Mouse (Mus musculus) CD8-positive naive resting alpha-beta T cell, adult 2 months (primary cell): Measurements from ENCODE around the gene Brip1.
"Not testable (repeated sequence)": the region's sequence is repeated elsewhere in the genome, so short reads cannot be mapped to it uniquely, and the experiment has no call there.

Source experiments
- DNase-seq, 2 experiments: peaks; one replicate each; pipeline ENCODE4 v3.0.0; 2022; ENCODE audit warnings: low read depth in 2 of 2, low spot score in 2 of 2

Gene Brip1

GRCm38 (mm10) chr11:86201037-86201786, at the start of gene Brip1:
TSS of gene Brip1 (minus strand) at chr11:86201193.
- DNase-seq, result peak; percentile 89 to 93

GRCm38 (mm10) chr11:86232446-86232845, 31.5 kb upstream of the Brip1 start:
- DNase-seq, result no peak

GRCm38 (mm10) chr11:86231781-86232350, 30.9 kb upstream of the Brip1 start:
- DNase-seq, result no peak

- DNase-seq, result no peak
These were observed 25.7 kb upstream of the Brip1 start for GRCm38 (mm10) chr11:86226646-86227180.

- DNase-seq, result no peak
These were observed 24.8 kb upstream of the Brip1 start for GRCm38 (mm10) chr11:86225761-86226160.

GRCm38 (mm10) chr11:86211803-86212202, 10.8 kb upstream of the Brip1 start:
- DNase-seq, result no peak

- no peak for DNase-seq
These were observed 8.1 kb upstream of the Brip1 start for GRCm38 (mm10) chr11:86209123-86209522.

- DNase-seq, result no peak
These were observed 4.9 kb upstream of the Brip1 start for GRCm38 (mm10) chr11:86205876-86206275.

GRCm38 (mm10) chr11:86205031-86205430, 4.0 kb upstream of the Brip1 start:
- no peak for DNase-seq

- DNase-seq, result no peak
These were observed 1.1 kb upstream of the Brip1 start for GRCm38 (mm10) chr11:86201901-86202675.

GRCm38 (mm10) chr11:86200460-86201021, 452 bp downstream of the Brip1 start:
- no peak for DNase-seq

- DNase-seq, result no peak
These were observed 1.3 kb downstream of the Brip1 start for GRCm38 (mm10) chr11:86199733-86200132.

- not testable (repeated sequence) for DNase-seq
These were observed 15.8 kb downstream of the Brip1 start for GRCm38 (mm10) chr11:86185224-86185623.

GRCm38 (mm10) chr11:86175833-86176232, 25.2 kb downstream of the Brip1 start:
- DNase-seq, result no peak

GRCm38 (mm10) chr11:86174173-86174572, 26.8 kb downstream of the Brip1 start:
- DNase-seq, result peak in 1 of 2 experiments; percentile 29

GRCm38 (mm10) chr11:86170743-86171142, 30.2 kb downstream of the Brip1 start:
- no peak for DNase-seq

GRCm38 (mm10) chr11:86160251-86160650, 40.7 kb downstream of the Brip1 start:
- DNase-seq, result no peak

- no peak for DNase-seq
These were observed 42.0 kb downstream of the Brip1 start for GRCm38 (mm10) chr11:86158950-86159349.

GRCm38 (mm10) chr11:86155638-86156037, 45.4 kb downstream of the Brip1 start:
- no peak for DNase-seq

GRCm38 (mm10) chr11:86131324-86131723, 69.7 kb downstream of the Brip1 start:
- DNase-seq, result no peak

GRCm38 (mm10) chr11:86117078-86117869, 83.7 kb downstream of the Brip1 start:
- no peak for DNase-seq
